Mouse (Mus musculus) regulatory T cell (primary cell): ENCODE results near the gene Batf2.
"Not testable (repeated sequence)": the region's sequence is repeated elsewhere in the genome, so short reads cannot be mapped to it uniquely, and the experiment has no call there.

Experiments used
- in situ Hi-C: fragments of 300-600 bp; cut with MboI, MseI; formaldehyde crosslinking; loops from one replicate; pipeline ENCODE4 v1.15.1; 2025; ENCODE audit warnings: high pct_unique_total_duplicates

Batf2 gene

DNA sequence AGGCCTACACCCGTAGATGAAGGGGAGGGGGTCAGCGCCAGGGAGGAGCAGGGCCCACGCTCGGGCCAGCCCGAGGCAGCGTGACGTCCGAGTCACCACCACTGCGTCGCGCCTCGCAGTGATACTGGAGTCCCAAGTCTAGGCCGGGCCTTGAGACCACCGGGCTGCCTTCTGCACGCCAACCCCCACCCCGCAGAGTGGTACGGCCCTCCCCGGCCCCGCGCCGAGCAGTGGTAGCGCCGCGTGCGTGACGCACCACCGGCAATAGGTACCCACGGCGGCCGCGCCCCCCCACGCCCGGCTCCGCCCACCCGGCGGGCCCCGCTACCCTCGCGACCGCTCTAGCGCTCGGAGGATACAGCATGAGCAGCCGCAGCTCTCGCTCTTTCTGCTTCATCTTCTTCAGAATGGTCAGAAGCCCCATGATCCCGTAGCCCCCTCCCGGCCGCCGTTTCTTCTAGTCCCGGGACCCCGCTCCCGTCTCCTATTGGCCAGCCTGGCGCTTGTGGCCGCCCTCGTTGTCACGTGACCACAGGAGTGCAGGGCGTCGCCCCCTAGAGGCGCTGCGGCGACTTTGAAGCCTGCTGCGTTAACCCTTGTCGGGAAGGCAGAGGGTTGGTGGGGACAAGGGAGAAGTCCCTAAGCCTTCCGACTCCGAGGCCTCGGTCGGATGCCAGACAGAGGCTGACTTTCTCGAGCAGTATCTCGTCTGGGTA, at the start of gene Batf2:
Gene Batf2 (plus strand): TSS at position 306 of the 716 bp plus-strand sequence.
- in situ Hi-C loops = no loop called here

GRCm38 (mm10) chr19:6094119-6094518, 46.7 kb upstream of the Batf2 start, which contains the start of gene AC131692.1:
TSS of gene AC131692.1 (plus strand) at chr19:6094419.
- in situ Hi-C loops = no loop called here

- in situ Hi-C loops = no loop called here
These were observed 42.9 kb upstream of the Batf2 start for GRCm38 (mm10) chr19:6097847-6098246.

GRCm38 (mm10) chr19:6101186-6101585, 39.6 kb upstream of the Batf2 start:
- in situ Hi-C loops = no loop called here

GRCm38 (mm10) chr19:6102169-6102853, 38.5 kb upstream of the Batf2 start:
- in situ Hi-C loops = no loop called here

DNA sequence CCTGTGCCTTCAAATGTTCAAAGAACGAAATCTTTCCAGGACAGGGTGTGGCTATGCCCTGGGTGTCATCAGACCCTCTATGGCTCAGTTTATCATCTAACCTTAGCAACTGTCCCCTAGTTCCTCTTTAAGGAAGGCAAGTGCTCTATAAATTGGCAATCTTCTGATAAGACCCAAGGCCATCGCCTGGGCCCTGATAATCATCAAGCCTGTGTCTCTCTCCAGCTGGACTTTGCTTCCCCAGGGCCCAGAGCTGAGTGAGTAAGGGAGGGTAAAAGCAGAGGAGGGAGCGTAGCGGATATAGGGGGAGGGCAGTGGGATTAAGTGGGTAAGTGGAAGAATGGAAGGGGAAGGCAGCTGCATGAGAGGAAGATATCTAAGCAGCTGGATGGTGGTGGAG, 36.3 kb upstream of the Batf2 start:
- in situ Hi-C loops = no loop called here

DNA sequence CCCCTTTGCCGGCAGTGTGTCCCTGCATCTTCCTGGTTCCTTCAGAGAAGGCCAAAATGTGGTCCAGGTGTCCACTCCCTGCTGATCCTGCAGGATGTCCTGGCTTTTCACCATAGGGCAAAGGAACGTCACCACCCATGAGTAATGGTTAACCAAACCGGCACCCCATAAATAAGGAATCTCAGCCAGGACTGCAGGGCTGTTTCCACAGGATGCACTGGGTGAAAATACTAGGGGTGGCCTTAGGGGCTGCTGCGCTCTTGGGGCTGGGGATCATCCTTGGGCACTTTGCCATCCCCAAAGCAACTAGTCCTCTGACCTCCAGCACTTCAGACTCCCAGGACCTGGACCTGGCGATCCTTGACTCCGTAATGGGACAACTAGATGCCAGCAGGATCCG, 35.2 kb upstream of the Batf2 start, which contains the start of gene Naaladl1:
Gene Naaladl1 (plus strand): TSS at position 197 of the 400 bp plus-strand sequence.
- in situ Hi-C loops = no loop called here

GRCm38 (mm10) chr19:6113116-6113515, 27.7 kb upstream of the Batf2 start:
- in situ Hi-C loops = no loop called here

DNA sequence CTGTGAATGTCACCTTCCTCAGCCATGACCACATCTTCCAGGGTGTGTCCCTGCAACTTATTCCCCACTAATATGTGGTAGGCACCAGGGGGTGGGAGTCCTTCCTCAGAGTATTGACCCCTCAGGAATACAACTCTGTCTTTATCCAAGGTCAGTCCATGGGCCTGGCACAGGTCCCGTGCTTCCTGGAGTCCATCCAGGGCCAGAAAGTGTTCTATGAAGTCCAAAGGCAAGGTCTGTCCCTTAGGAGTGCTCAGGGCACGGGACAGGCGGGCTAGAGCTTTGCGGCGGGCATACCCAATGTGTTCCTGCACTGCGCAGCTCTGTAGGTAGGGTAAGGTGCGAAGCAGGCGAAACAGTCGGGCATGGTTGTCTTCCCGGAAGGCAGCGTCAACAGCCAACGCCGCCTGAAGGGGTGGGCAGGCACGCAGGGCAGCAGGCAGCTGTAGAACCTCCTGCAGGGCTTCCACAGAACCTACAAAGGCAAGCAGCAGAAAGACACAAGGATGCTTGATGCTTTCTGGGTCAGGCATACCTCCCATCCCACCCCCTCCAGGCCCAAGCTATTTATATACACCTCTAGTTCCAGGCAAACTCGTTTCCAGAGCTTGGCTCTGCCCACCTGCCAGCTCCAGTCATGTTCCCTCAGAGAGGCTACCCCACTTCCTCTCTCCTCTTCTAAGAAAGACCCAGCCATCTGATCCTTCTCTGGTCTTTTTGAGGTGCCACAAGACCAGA, 24.5 kb upstream of the Batf2 start:
- in situ Hi-C loops = no loop called here

- in situ Hi-C loops = no loop called here
These were observed 23.3 kb upstream of the Batf2 start for GRCm38 (mm10) chr19:6117346-6117985.

- in situ Hi-C loops = no loop called here
These were observed 22.7 kb upstream of the Batf2 start, which contains the start of gene Sac3d1 for GRCm38 (mm10) chr19:6117986-6118676. TSS of gene Sac3d1 (minus strand) at chr19:6118650.

DNA sequence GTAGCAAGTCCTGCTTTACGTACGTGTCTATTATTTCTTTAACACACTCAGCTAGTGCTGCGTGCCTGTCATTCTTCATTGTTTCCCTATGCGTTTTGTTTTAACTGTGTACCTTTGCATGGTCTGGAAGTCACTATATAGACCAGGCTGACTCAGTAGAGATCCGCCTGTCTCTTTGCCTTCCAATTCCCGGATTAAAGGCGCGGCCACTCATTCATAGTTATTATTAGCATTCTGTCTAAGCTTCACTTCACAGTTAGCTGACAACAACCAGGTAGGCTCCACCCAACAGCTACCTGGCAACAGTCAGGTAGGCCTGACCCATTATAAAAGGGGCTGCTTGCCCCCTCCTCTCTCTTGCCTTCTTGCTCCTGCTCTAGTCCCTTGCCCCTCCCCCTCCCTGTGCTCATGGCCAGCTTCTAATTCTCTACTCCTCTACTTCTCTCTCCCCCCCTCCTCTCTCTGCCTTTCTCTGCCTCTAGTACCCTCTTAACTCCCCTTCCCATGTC, 22.1 kb upstream of the Batf2 start:
- in situ Hi-C loops = no loop called here

DNA sequence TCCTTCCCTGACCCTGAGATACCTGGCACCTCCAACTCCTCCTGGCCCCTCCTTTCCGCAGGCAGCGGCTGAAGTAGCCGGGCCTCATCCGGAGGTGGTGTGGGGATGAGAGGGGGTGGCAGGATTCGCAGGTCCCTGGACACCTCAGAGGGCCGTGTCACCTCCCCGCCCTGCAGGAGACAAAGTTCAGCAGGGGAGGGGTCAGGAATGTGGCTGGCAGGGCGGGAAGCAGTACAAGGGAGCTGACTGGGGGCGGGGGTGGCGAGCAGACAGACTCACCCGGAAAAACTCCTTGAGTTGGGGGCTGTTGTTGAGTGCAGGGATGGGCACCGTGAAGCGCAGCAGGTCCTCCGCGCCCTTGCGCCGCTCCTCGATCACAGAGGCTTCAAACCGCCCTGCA, 19.0 kb upstream of the Batf2 start:
- in situ Hi-C loops = no loop called here

- in situ Hi-C loops = no loop called here
These were observed 17.5 kb upstream of the Batf2 start for GRCm38 (mm10) chr19:6123330-6123729.

DNA sequence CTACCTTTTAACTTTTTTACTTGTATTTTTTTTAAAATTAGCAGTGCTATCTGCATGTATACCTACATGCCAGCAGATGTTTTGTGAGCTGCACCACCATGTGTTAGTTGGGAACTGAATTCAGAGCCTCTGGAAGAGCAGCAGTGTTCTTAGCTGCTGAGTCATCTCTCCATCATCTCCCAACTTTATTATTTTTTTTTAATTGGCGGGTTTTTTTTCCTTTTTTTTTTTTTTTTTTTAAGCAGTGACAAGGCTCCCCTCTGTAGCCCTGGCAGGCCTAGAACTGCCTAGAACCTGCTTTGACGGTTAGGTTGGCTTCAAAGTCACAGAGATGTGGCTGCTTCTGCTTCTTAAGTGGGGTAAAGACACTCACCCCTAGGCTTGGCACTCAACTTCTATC, 15.9 kb upstream of the Batf2 start:
- in situ Hi-C loops = loop anchor here (5.0 kb wide), 1 partner anchor 163 kb away; the partner anchor contains the start of gene Pola2

GRCm38 (mm10) chr19:6126289-6126688, 14.5 kb upstream of the Batf2 start:
- in situ Hi-C loops = loop anchor here (5.0 kb wide), 1 partner anchor 164 kb away; the partner anchor contains the start of gene Pola2

DNA sequence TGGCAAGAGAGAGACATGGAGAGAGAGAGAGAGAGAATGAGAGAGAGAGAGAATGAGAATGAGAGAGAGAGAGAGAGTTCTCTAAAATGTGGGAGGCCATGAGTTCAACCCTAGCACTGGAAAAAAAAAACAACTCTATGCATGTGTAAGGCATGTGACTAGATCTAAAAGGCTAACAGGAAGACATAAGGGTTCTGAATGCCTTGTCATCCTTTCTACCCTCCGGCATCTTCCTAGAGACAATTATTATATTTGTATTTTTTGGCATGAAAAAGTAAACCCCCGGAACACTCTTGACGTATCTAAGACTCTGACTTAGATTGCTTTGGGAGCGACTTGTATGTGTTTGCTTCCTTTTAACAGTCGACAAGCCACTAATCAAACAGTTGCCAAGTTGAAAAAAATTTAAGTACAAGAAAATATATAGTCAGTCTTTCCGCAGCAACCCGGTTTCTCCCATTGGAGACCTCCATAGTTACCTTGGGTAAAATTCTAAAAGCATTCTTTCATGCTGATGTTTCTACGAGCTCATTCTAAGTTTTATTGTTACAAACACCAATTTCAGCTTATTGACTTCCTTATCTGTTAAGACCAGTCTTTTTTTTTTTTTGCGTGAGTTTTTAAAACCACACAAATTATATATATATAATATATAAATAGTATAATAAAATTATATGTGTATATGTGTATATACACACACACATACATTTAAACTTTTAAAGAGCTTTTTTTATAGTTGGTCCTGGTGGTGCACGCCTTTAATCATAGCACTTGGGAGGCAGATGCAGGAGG, 13.8 kb upstream of the Batf2 start:
- in situ Hi-C loops = loop anchor here (5.0 kb wide), 1 partner anchor 165 kb away; the partner anchor contains the start of gene Pola2

- in situ Hi-C loops = loop anchor here (5.0 kb wide), 1 partner anchor 166 kb away; the partner anchor contains the start of gene Pola2
These were observed 12.9 kb upstream of the Batf2 start, which contains the start of gene Snx15 for GRCm38 (mm10) chr19:6127760-6128341. TSS of gene Snx15 (minus strand) at chr19:6128304.

DNA sequence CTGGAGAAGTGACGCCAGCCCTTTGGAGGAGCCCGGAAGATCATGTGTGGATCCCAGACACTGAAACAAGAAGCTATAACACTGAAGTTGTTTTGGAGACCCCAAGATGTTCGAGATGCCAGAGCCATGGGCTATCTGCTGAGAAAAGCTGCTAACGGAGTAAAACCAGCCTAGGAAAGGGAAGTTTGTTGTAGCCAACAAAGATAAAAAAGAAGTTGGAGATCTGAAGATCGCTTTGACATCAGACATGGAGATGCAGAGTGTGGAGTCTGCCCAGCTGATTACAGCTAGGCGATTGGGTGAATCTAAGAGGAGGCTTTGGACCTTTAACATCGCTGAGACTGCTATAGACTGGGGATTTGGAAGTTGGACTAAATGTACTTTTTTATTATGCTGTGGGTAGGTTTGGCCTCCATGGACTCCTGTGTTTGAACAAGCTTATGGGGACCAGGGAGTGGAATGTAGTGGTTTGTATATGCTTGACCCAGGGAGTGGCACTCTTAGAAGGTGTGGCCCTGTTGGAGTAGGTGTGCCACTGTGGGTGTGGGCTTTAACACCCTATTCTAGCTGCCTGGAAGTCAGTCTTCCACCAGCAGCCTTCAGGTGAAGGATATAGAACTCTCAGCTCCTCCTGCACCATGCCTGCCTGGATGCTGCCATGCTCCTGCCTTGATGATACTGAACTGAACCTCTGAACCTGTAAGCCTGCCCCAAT, 10.2 kb upstream of the Batf2 start:
- in situ Hi-C loops = not testable (repeated sequence)
